Mouse (Mus musculus): ENCODE measurements around the gene Prcc. TPM values are rescaled to one million over a fixed set of nuclear protein-coding genes. Genes with fewer than 3 reads are reported as not detected.

The Prcc gene
- polyA plus RNA-seq, 1 experiment from 2014 or later: 4.5 TPM

GRCm38 (mm10) chr3:87929341-87930077, 44.1 kb upstream of the Prcc start:
- Histone ChIP-seq H3K4me3 (ENCODE audit: low read depth, low read length) (peak overlapping the region; percentile 87), H3K4me1 (ENCODE audit: insufficient read depth) (peaks cover 23% of the 10 kb centered on the region), H3K27me3 (ENCODE audit: insufficient read depth, low read length) (no peaks in the 10 kb centered on the region), H3K9me3 (ENCODE audit: low read length) (no peaks in the 10 kb centered on the region), H3K36me3 (replicated peaks; ENCODE audit: insufficient read depth, low read length) (peaks cover 34% of the 10 kb centered on the region), H3K4me2 (ENCODE audit: low read depth, low read length) (peak overlapping the region; percentile 90), H3K9ac (replicated peaks) (peak overlapping the region; percentile 88), H3K27ac (ENCODE audit: low read depth) (peak overlapping the region; percentile 95)
- no peak for DNase-seq
- peak; percentile 40 for ATAC-seq
- 3% methylated on average over 26 of the region's 26 CpGs for WGBS (ENCODE audit: insufficient replicate concordance)
- TF ChIP-seq EP300 (IDR thresholded peaks at IDR 0.05; ENCODE audit: low read depth) (no peak), CTCF (IDR thresholded peaks at IDR 0.05; ENCODE audit: low read depth) (no peak)

DNA sequence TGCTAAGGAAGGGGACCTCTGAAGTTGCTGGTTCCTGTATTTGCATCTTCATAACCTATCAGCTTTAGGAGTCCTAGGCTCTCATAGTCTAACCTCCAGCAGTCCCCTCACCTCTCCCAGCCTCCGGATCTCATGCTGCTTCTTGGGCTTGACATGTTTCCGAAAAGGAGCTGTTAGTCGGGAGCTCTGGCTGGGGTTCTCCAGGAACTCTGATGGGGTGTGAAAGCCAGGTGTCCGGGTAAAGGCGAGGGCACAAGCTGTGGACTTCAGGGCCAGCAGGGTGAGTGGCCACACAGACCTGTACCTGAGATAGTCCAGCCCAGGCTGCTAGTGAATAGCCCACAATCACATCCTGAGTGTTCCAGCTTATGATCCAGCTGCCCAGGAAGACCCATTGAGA, 42.0 kb upstream of the Prcc start:
- TF ChIP-seq EP300 (IDR thresholded peaks at IDR 0.05; ENCODE audit: low read depth) (no peak), CTCF (IDR thresholded peaks at IDR 0.05; ENCODE audit: low read depth) (no peak)
- WGBS (ENCODE audit: insufficient replicate concordance): 89% methylated on average over 5 of the region's 5 CpGs
- Histone ChIP-seq H3K4me3 (ENCODE audit: low read depth, low read length) (no peak overlapping the region), H3K27ac (ENCODE audit: low read depth) (no peak overlapping the region), H3K9ac (replicated peaks) (no peak overlapping the region), H3K4me2 (ENCODE audit: low read depth, low read length) (no peak overlapping the region), H3K9me3 (ENCODE audit: low read length) (no peaks in the 10 kb centered on the region), H3K27me3 (ENCODE audit: insufficient read depth, low read length) (no peaks in the 10 kb centered on the region), H3K4me1 (ENCODE audit: insufficient read depth) (peaks cover 19% of the 10 kb centered on the region), H3K36me3 (replicated peaks; ENCODE audit: insufficient read depth, low read length) (peaks cover 49% of the 10 kb centered on the region)
- no peak for DNase-seq
- ATAC-seq: no peak

DNA sequence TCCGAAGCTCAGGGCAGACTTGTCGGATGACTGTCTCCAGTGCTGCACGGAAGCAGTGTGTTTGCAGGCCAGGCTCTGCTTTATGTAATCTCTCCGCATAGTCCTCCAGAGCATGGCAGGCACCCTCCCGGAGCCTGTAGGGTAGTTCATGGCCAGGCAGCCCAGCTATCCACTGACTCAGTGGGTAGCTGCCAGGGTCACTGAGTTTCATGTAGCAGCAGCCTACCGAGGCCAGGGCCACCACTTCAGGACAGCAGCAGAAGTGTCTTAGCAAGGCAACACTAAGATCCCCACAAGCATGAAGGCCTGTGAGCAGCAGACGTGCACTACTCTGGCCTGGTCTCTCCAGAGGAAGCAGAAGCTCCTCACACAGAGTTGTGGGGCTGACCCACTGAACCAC, 39.6 kb upstream of the Prcc start:
- no peak for TF ChIP-seq EP300 (IDR thresholded peaks at IDR 0.05; ENCODE audit: low read depth)
- no peak for TF ChIP-seq CTCF (IDR thresholded peaks at IDR 0.05; ENCODE audit: low read depth)
- no peaks in the 10 kb centered on the region for H3K27me3 ChIP-seq (ENCODE audit: insufficient read depth, low read length)
- no peak overlapping the region for H3K27ac ChIP-seq (ENCODE audit: low read depth)
- no peaks in the 10 kb centered on the region for H3K9me3 ChIP-seq (ENCODE audit: low read length)
- no peak overlapping the region for H3K9ac ChIP-seq (replicated peaks)
- H3K4me3 ChIP-seq (ENCODE audit: low read depth, low read length): no peak overlapping the region
- ATAC-seq (no peak), DNase-seq (no peak)
- peaks cover 45% of the 10 kb centered on the region for H3K36me3 ChIP-seq (replicated peaks; ENCODE audit: insufficient read depth, low read length)
- H3K4me1 ChIP-seq (ENCODE audit: insufficient read depth): peaks cover 9% of the 10 kb centered on the region
- 84% methylated on average over 7 of the region's 7 CpGs for WGBS (ENCODE audit: insufficient replicate concordance)
- no peak overlapping the region for H3K4me2 ChIP-seq (ENCODE audit: low read depth, low read length)

DNA sequence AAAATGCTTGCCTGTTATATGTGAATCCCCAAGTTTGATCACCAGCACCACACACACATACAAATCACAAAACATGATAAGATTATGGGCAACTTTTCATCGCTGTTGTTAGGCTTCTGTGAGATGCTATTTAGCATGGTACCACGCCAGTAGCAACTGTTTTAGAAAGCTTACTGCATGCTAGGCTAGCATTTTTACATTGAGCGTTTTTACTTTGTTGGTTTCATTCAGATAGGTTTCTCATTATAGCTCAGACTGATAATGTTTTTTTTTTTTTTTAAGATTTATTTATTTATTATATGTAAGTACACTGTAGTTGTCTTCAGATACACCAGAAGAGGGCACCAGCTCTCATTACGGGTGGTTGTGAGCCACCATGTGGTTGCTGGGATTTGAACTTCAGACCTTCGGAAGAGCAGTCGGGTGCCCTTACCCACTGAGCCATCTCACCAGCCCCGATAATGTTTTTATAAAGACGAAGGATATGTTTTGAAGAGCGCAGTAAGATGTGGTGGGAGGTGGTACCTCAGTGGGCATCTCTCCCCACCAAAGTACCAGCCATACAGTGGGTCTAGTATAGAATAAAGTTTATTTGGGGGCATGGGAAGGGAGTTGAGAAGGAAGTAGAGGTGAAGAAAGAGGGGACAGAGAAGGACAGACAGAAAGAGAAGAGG, 35.0 kb upstream of the Prcc start:
- Histone ChIP-seq H3K9me3 (ENCODE audit: low read length) (no peaks in the 10 kb centered on the region), H3K27me3 (ENCODE audit: insufficient read depth, low read length) (no peaks in the 10 kb centered on the region), H3K4me1 (ENCODE audit: insufficient read depth) (peaks cover 9% of the 10 kb centered on the region), H3K36me3 (replicated peaks; ENCODE audit: insufficient read depth, low read length) (peaks cover 45% of the 10 kb centered on the region), H3K4me2 (ENCODE audit: low read depth, low read length) (peak overlapping the region; percentile 85), H3K4me3 (ENCODE audit: low read depth, low read length) (peak overlapping the region; percentile 59), H3K27ac (ENCODE audit: low read depth) (no peak overlapping the region), H3K9ac (replicated peaks) (peak overlapping the region; percentile 68)
- no peak for ATAC-seq
- 53% methylated on average over 9 of the region's 9 CpGs for WGBS (ENCODE audit: insufficient replicate concordance)
- no peak for DNase-seq
- no peak for TF ChIP-seq EP300 (IDR thresholded peaks at IDR 0.05; ENCODE audit: low read depth)
- TF ChIP-seq CTCF (IDR thresholded peaks at IDR 0.05; ENCODE audit: low read depth): peak; percentile 37

DNA sequence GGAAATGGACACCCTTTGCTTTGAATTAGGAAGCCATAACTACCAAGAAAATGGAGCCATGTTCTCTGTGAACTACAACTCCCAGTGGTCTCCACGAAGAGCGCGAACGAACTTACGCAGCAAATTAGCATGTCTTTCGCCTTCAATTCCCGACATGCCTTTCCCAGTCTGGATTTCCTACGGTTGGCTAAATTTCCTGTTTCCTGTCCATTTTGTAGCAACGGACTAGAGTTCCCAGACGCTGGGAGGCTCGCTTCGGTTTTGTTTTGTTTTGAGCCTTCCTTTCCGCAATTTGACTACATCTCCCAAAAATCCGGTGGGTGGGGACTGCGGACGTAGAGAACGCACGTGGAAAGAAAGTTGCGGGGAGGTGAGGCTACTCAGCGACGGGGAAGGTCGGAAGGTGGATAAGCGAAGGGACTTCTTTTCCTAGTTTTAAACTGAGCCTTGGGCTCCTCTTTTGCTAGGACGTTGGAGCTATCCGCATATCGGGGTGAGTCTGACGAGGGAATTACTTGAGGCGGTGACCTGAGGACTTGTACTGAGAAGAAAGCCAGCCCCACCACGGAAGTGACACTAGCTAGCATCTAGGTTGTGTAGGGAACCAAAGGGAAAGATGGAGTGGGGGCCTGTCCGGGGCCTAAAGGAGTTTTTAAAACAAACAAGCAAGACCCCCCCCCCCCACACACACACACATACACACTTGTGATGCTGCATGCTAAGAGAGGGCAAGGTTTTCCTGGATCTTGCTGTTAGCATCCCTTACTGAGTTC, 34.1 kb upstream of the Prcc start, which contains the start of gene Mrpl24:
Gene Mrpl24, plus strand, starts transcription at position 171 of the 773 bp plus-strand sequence.
- ATAC-seq (peak; percentile 89), DNase-seq (peak; percentile 71)
- Histone ChIP-seq H3K4me1 (ENCODE audit: insufficient read depth) (peaks cover 9% of the 10 kb centered on the region), H3K27me3 (ENCODE audit: insufficient read depth, low read length) (no peaks in the 10 kb centered on the region), H3K36me3 (replicated peaks; ENCODE audit: insufficient read depth, low read length) (peaks cover 45% of the 10 kb centered on the region), H3K4me2 (ENCODE audit: low read depth, low read length) (peak within 1 kb of the TSS; percentile 85), H3K27ac (ENCODE audit: low read depth) (peak within 1 kb of the TSS; percentile 58), H3K9ac (replicated peaks) (peak within 1 kb of the TSS; percentile 68), H3K4me3 (ENCODE audit: low read depth, low read length) (peak within 1 kb of the TSS; percentile 59), H3K9me3 (ENCODE audit: low read length) (no peaks in the 10 kb centered on the region)
- TF ChIP-seq CTCF (IDR thresholded peaks at IDR 0.05; ENCODE audit: low read depth) (no peak), EP300 (IDR thresholded peaks at IDR 0.05; ENCODE audit: low read depth) (peak; percentile 52)
- WGBS (ENCODE audit: insufficient replicate concordance): 1% methylated on average over 30 of the region's 30 CpGs

DNA sequence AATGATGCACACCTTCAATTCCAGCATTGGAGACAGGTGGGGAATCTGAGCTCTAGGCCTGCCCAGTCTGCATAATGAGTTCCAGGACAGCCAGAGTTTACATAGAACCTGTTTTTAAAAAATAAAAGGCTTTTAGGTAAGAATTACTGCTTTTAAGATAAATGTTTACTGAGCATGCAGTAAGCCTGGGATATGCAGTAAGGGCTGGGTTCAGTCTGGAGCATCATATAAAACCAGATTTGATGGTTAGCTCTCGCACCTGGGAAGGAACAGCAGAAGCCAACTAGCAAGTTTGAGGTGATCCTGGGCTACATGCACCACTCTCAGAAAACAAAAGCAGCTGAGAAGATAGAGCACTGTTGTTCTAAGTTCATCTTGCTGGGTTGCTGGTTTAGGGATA, 33.1 kb upstream of the Prcc start:
- H3K36me3 ChIP-seq (replicated peaks; ENCODE audit: insufficient read depth, low read length): peaks cover 45% of the 10 kb centered on the region
- no peak overlapping the region for H3K9ac ChIP-seq (replicated peaks)
- 0 out of 2 replicates have a peak overlapping the region, but pooled peaks have one; percentile 30 for H3K27ac ChIP-seq (ENCODE audit: low read depth)
- peaks cover 9% of the 10 kb centered on the region for H3K4me1 ChIP-seq (ENCODE audit: insufficient read depth)
- no peak for ATAC-seq
- H3K4me2 ChIP-seq (ENCODE audit: low read depth, low read length): peak overlapping the region; percentile 85
- no peak overlapping the region for H3K4me3 ChIP-seq (ENCODE audit: low read depth, low read length)
- no peak for DNase-seq
- no peaks in the 10 kb centered on the region for H3K9me3 ChIP-seq (ENCODE audit: low read length)
- WGBS (ENCODE audit: insufficient replicate concordance): 88% methylated on average over 1 of the region's 1 CpGs
- TF ChIP-seq CTCF (IDR thresholded peaks at IDR 0.05; ENCODE audit: low read depth) (no peak), EP300 (IDR thresholded peaks at IDR 0.05; ENCODE audit: low read depth) (no peak)
- no peaks in the 10 kb centered on the region for H3K27me3 ChIP-seq (ENCODE audit: insufficient read depth, low read length)

All from liver, postnatal 0 days (tissue).